Mouse (Mus musculus) erythroblast, embryonic 14.5 days (primary cell): ENCODE data around the gene Ttc29.

Source experiments
- GATA1 ChIP-seq: IDR thresholded peaks from 2 replicates; pipeline ENCODE4 v1.6.1; 2012; ENCODE audit warnings: low read length, inconsistent platforms, mixed read lengths
- TAL1 ChIP-seq: IDR thresholded peaks from 3 replicates; pipeline ENCODE4 v1.6.1; 2012; ENCODE audit warnings: low read length, inconsistent platforms, mixed read lengths

GRCm38 (mm10) chr8:78187087-78187486 lies 26.0 kb upstream of the Ttc29 start:
- TF ChIP-seq GATA1 (no peak), TAL1 (no peak)
